Mouse (Mus musculus): ENCODE data around the gene Taar7a.

DNA sequence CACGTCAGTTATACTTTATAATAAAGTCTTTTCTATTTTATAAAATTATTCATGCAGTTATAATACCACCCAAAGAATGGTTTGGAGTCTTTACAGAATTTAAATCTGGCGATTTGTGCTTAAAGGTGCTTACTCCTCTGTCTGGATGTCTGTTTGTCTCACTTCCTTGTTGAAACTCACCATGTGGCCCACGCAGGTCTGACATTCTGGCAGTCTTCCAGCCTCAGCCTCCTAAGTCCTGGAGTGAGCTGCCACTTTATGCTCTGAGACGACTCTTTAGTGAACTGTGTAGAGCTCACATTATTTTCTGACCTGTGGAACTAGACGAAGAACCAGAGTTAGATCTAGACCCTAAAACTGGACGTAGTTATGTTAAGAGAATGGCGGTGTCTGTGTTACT is 45.3 kb downstream of the Taar7a start:
- no peak for TF ChIP-seq GATA1 (IDR thresholded peaks at IDR 0.05; ENCODE audit: low read length)
- no peak for TF ChIP-seq TAL1 (IDR thresholded peaks at IDR 0.05; ENCODE audit: low read length)
